Mouse (Mus musculus) embryonic facial prominence, embryonic 13.5 days (tissue): Measurements from ENCODE around the gene Vdr. TPM values are rescaled to one million over a fixed set of nuclear protein-coding genes. Genes with fewer than 3 reads are reported as not detected.

Experiments
- ATAC-seq: fragments of 200-750 bp; cut with Nextera tagmentation; 2 replicates; pipeline ENCODE4 v1.8.0; 2017; ENCODE audit warnings: low read depth; ENCODE audit not compliant: insufficient number of reproducible peaks, insufficient read depth, low FRiP score, low TSS enrichment
- H3K27ac ChIP-seq: fragments of 300-500 bp; sonication (generic); 2 replicates; pipeline ENCODE4 v1.5.1; 2015; ENCODE audit warnings: moderate library complexity, mild to moderate bottlenecking, inconsistent platforms
- H3K27me3 ChIP-seq: fragments of 300-500 bp; sonication (generic); 2 replicates; pipeline ENCODE4 v1.6.1; 2015; ENCODE audit warnings: mild to moderate bottlenecking, inconsistent platforms
- H3K36me3 ChIP-seq: fragments of 300-500 bp; sonication (generic); 2 replicates; pipeline ENCODE4 v1.6.1; 2015; ENCODE audit warnings: mild to moderate bottlenecking, inconsistent platforms
- H3K4me1 ChIP-seq: fragments of 300-500 bp; sonication (generic); 2 replicates; pipeline ENCODE4 v1.6.1; 2015; ENCODE audit warnings: inconsistent platforms
- H3K4me2 ChIP-seq: fragments of 300-500 bp; sonication (generic); 2 replicates; pipeline ENCODE4 v1.6.1; 2015; ENCODE audit warnings: moderate library complexity, mild to moderate bottlenecking, inconsistent platforms
- H3K4me3 ChIP-seq: fragments of 300-500 bp; sonication (generic); 2 replicates; pipeline ENCODE4 v1.5.1; 2015; ENCODE audit warnings: mild to moderate bottlenecking, inconsistent platforms
- H3K9ac ChIP-seq: fragments of 300-500 bp; sonication (generic); 2 replicates; pipeline ENCODE4 v1.6.1; 2015; ENCODE audit warnings: mild to moderate bottlenecking, inconsistent platforms
- H3K9me3 ChIP-seq: fragments of 300-500 bp; sonication (generic); 2 replicates; pipeline ENCODE4 v1.6.1; 2016; ENCODE audit warnings: inconsistent platforms
- WGBS: fragments of 180-500 bp; shearing (Covaris S2); methylation state at CpG from one replicate; pipeline ENCODE4 v1.1.7; 2015; ENCODE audit warnings: mixed read lengths; 5-methylcytosine and 5-hydroxymethylcytosine counted together
- polyA plus RNA-seq: library from polyadenylated mRNA; unstranded; fragments of >200 nt; fragmentation: Nextera tagmentation; extraction: Ambion mirVana; gene quantifications from 2 replicates; pipeline ENCODE4 v1.2.1, GENCODE M21; 2015

Gene Vdr
- polyA plus RNA-seq, 1 experiment from 2014 or later, result 2.3 TPM

- 41% methylated on average over 17 of the region's 17 CpGs for WGBS
- H3K4me1 ChIP-seq, result peaks cover 48% of the 10 kb centered on the region
- ATAC-seq, result no peak
- no peak overlapping the region for H3K4me2 ChIP-seq
- no peak overlapping the region for H3K9ac ChIP-seq
- no peaks in the 10 kb centered on the region for H3K27me3 ChIP-seq
- no peaks in the 10 kb centered on the region for H3K36me3 ChIP-seq
- no peak overlapping the region for H3K4me3 ChIP-seq
- no peaks in the 10 kb centered on the region for H3K9me3 ChIP-seq
- no peak overlapping the region for H3K27ac ChIP-seq
Measured at GRCm38 (mm10) chr15:97836153-97836893, 74.1 kb downstream of the Vdr start.

GRCm38 (mm10) chr15:97832764-97833479, 77.5 kb downstream of the Vdr start:
- H3K4me3 ChIP-seq, result no peak overlapping the region
- H3K27me3 ChIP-seq, result no peaks in the 10 kb centered on the region
- no peaks in the 10 kb centered on the region for H3K9me3 ChIP-seq
- no peak overlapping the region for H3K4me2 ChIP-seq
- H3K4me1 ChIP-seq, result peaks cover 57% of the 10 kb centered on the region
- 0 out of 2 replicates have a peak overlapping the region, but pooled peaks have one; percentile 98 for H3K9ac ChIP-seq
- H3K36me3 ChIP-seq, result no peaks in the 10 kb centered on the region
- WGBS, result 52% methylated on average over 9 of the region's 9 CpGs
- ATAC-seq, result no peak
- H3K27ac ChIP-seq, result 0 out of 2 replicates have a peak overlapping the region, but pooled peaks have one; percentile 96

- Histone ChIP-seq H3K4me3 (peak overlapping the region; percentile 86), H3K9me3 (no peaks in the 10 kb centered on the region), H3K4me1 (peaks cover 54% of the 10 kb centered on the region), H3K27ac (peak overlapping the region; percentile 96), H3K27me3 (no peaks in the 10 kb centered on the region), H3K36me3 (no peaks in the 10 kb centered on the region), H3K4me2 (peak overlapping the region; percentile 69), H3K9ac (peak overlapping the region; percentile 98)
- WGBS, result 4% methylated on average over 9 of the region's 10 CpGs
- ATAC-seq, result no peak
Measured at GRCm38 (mm10) chr15:97831987-97832640, 78.3 kb downstream of the Vdr start.

GRCm38 (mm10) chr15:97831242-97831986, 79.0 kb downstream of the Vdr start:
- Histone ChIP-seq H3K27ac (peak overlapping the region; percentile 96), H3K36me3 (no peaks in the 10 kb centered on the region), H3K4me2 (peak overlapping the region; percentile 69), H3K27me3 (no peaks in the 10 kb centered on the region), H3K4me1 (peaks cover 55% of the 10 kb centered on the region), H3K9me3 (no peaks in the 10 kb centered on the region), H3K9ac (peak overlapping the region; percentile 98), H3K4me3 (peak overlapping the region; percentile 86)
- under 1% methylated on average over 73 of the region's 84 CpGs for WGBS
- peak; percentile 80 for ATAC-seq

GRCm38 (mm10) chr15:97830788-97831241, 79.6 kb downstream of the Vdr start:
- Histone ChIP-seq H3K4me3 (peak overlapping the region; percentile 86), H3K36me3 (no peaks in the 10 kb centered on the region), H3K4me2 (peak overlapping the region; percentile 69), H3K9ac (peak overlapping the region; percentile 98), H3K27ac (peak overlapping the region; percentile 96), H3K27me3 (no peaks in the 10 kb centered on the region), H3K9me3 (no peaks in the 10 kb centered on the region), H3K4me1 (peaks cover 56% of the 10 kb centered on the region)
- ATAC-seq, result peak; percentile 9
- under 1% methylated on average over 39 of the region's 39 CpGs for WGBS

- 9% methylated on average over 12 of the region's 12 CpGs for WGBS
- peak overlapping the region; percentile 69 for H3K4me2 ChIP-seq
- peak overlapping the region; percentile 96 for H3K27ac ChIP-seq
- H3K9ac ChIP-seq, result peak overlapping the region; percentile 98
- no peaks in the 10 kb centered on the region for H3K36me3 ChIP-seq
- H3K9me3 ChIP-seq, result no peaks in the 10 kb centered on the region
- peak overlapping the region; percentile 86 for H3K4me3 ChIP-seq
- H3K4me1 ChIP-seq, result peaks cover 61% of the 10 kb centered on the region
- no peak for ATAC-seq
- H3K27me3 ChIP-seq, result no peaks in the 10 kb centered on the region
Measured at GRCm38 (mm10) chr15:97830253-97830787, 80.1 kb downstream of the Vdr start.

GRCm38 (mm10) chr15:97829432-97829831, 81.0 kb downstream of the Vdr start:
- Histone ChIP-seq H3K9me3 (no peaks in the 10 kb centered on the region), H3K4me2 (peak overlapping the region; percentile 69), H3K4me1 (peaks cover 70% of the 10 kb centered on the region), H3K27ac (peak overlapping the region; percentile 96), H3K36me3 (no peaks in the 10 kb centered on the region), H3K4me3 (peak overlapping the region; percentile 86), H3K9ac (peak overlapping the region; percentile 98), H3K27me3 (no peaks in the 10 kb centered on the region)
- ATAC-seq, result no peak
- WGBS, result 43% methylated on average over 2 of the region's 2 CpGs

GRCm38 (mm10) chr15:97828901-97829338, 81.5 kb downstream of the Vdr start:
- ATAC-seq, result no peak
- peak overlapping the region; percentile 86 for H3K4me3 ChIP-seq
- H3K27ac ChIP-seq, result peak overlapping the region; percentile 96
- H3K9me3 ChIP-seq, result no peaks in the 10 kb centered on the region
- 37% methylated on average over 5 of the region's 5 CpGs for WGBS
- H3K9ac ChIP-seq, result 0 out of 2 replicates have a peak overlapping the region, but pooled peaks have one; percentile 52
- H3K4me1 ChIP-seq, result peaks cover 75% of the 10 kb centered on the region
- no peaks in the 10 kb centered on the region for H3K27me3 ChIP-seq
- H3K36me3 ChIP-seq, result 0 out of 2 replicates have a peak, but pooled peaks cover 4% of the 10 kb centered on the region
- H3K4me2 ChIP-seq, result peak overlapping the region; percentile 69

- Histone ChIP-seq H3K4me2 (peak overlapping the region; percentile 69), H3K27ac (peak overlapping the region; percentile 96), H3K4me1 (peaks cover 81% of the 10 kb centered on the region), H3K27me3 (no peaks in the 10 kb centered on the region), H3K36me3 (0 out of 2 replicates have a peak, but pooled peaks cover 9% of the 10 kb centered on the region), H3K4me3 (0 out of 2 replicates have a peak overlapping the region, but pooled peaks have one; percentile 9), H3K9me3 (no peaks in the 10 kb centered on the region), H3K9ac (peak overlapping the region; percentile 52)
- WGBS, result 27% methylated on average over 6 of the region's 6 CpGs
- no peak for ATAC-seq
Measured at GRCm38 (mm10) chr15:97828221-97828842, 82.1 kb downstream of the Vdr start.

GRCm38 (mm10) chr15:97827401-97827800, 83.0 kb downstream of the Vdr start:
- 85% methylated on average over 8 of the region's 8 CpGs for WGBS
- Histone ChIP-seq H3K9me3 (no peaks in the 10 kb centered on the region), H3K9ac (no peak overlapping the region), H3K4me1 (peaks cover 86% of the 10 kb centered on the region), H3K4me3 (no peak overlapping the region), H3K27me3 (no peaks in the 10 kb centered on the region), H3K36me3 (0 out of 2 replicates have a peak, but pooled peaks cover 9% of the 10 kb centered on the region), H3K27ac (no peak overlapping the region), H3K4me2 (no peak overlapping the region; the same call in 1 of the 2 replicates)
- ATAC-seq, result no peak
